Mouse (Mus musculus) common myeloid progenitor, adult 5-6 weeks (primary cell): ENCODE data around the gene Slc31a1. TPM values are rescaled to one million over a fixed set of nuclear protein-coding genes. Genes with fewer than 3 reads are reported as not detected.

Experiments used
- ATAC-seq: replicated peaks from 2 replicates; pipeline ENCODE4 v1.8.0; 2016; ENCODE audit warnings: low read depth, mild to moderate bottlenecking, moderate TSS enrichment, inconsistent platforms; ENCODE audit not compliant: poor library complexity, severe bottlenecking
- total RNA-seq: library from RNA; stranded (forward); fragments of 200-1000, 187-1606 nt; gene quantifications from 2 replicates; pipeline ENCODE4 v1.2.3, GENCODE M21; 2017

Slc31a1 gene
- total RNA-seq = 12.5 and 17.6 TPM in 2 replicates

DNA sequence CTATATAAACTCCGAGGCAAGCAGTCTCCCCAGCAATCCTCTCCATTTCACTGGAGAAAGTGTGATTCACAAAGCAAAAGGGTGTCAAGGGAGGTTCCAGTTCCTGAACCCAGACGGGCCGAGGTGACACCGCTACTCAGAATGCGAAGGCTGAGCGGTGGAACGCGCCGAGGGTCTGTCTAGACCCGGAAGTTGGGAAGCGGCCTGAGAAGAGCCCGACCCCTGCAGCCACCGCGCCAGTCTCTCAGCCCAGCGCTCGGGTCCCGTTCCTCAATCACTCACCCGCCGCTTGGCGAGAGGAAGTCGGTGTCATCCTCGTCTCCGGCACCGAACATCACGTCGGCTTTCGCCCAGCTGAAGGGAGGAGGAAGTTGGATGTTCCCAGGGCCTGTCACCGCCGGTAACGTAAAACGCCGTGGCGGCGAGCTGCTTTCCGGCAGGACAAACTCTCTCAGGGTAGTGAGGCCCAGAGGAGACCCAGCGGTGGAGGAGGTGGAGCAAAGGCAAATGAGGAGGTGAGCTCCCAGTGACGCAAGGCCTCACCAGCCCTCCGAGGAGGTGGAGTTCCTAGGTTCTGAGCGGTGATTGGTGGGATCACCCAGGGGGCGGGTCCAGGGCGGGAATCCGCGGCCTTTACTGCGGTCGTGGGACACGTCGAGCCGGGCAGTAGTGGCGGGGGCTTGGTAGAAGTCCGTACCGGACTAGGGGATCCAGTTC, at the start of gene Slc31a1, which contains the start of gene Fkbp15:
TSS of gene Slc31a1 (plus strand) at position 640 of the 717 bp plus-strand sequence.
TSS of gene Fkbp15 (minus strand) at position 461 of the 717 bp plus-strand sequence.
- ATAC-seq = peak; percentile 93

- no peak for ATAC-seq
Measured at GRCm38 (mm10) chr4:62312821-62313220, 47.7 kb upstream of the Slc31a1 start.

DNA sequence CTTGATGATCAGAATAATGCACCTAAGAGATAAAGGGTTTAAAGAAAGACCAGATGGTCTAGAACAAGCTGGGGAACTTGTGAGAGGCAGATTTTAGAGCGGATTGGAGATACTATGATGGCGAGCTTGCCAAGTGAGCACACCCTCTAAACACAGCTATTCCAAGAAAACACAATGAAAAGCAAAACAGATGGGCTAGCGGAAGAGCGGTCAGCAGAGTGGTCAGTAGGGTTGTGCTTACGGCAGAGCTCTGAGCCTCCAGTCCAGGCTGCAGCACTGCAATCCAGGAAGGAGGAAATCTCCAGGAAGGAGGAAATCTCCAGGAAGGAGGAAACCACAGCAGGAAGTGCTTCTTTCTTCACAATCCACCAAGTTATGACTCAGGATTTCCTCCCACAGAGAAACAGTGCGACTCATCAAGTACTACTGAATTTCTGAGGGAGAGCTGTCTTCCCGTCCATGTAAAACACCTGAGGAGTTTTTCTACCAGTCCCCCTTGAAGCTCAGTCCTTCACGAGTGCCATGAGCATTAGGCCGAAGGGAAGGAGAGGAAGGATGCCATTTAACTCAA, 46.8 kb upstream of the Slc31a1 start:
- ATAC-seq = no peak

- ATAC-seq = no peak
Measured at GRCm38 (mm10) chr4:62314516-62314915, 46.0 kb upstream of the Slc31a1 start.

GRCm38 (mm10) chr4:62316456-62316855, 44.1 kb upstream of the Slc31a1 start:
- 0 out of 2 replicates have a peak, but pooled peaks have one; percentile 29 for ATAC-seq

DNA sequence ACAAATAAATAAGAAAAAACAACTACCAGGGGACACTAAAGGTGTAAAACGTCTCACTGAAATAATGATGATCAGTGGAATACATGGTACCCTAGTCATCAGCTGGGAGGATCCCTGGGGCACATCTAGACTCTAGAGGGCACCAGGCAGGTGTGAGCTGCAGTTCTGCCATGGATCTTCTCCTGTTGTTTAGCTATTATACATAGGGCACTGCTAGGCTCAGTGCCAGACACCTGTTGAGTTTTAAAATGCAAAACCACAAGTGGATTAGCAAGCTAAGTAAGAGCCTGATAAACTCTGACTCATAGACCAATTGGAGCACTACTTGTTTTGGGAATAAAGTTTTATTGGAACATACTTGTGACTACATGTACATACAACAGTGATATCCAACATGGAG, 42.2 kb upstream of the Slc31a1 start:
- ATAC-seq = no peak

DNA sequence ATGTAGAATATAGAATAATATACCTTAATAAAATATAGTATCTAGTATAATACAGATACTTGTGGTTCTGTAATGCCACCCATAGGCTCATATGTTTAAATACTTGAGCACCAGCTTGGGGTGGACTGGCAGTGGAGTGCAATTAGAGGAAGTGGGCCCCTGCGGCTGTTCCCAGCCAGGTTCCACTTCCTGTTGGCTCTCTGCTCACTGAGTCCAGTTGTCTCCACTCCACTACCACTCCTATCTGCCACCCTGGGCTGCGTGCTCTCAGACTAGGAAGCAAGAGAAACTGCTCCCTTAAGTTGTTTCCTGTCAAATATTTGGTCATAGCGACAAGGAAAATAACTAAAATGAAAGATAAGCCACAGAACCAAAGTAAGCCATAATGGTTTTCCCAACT, 37.8 kb upstream of the Slc31a1 start:
- peak; percentile 99 for ATAC-seq

DNA sequence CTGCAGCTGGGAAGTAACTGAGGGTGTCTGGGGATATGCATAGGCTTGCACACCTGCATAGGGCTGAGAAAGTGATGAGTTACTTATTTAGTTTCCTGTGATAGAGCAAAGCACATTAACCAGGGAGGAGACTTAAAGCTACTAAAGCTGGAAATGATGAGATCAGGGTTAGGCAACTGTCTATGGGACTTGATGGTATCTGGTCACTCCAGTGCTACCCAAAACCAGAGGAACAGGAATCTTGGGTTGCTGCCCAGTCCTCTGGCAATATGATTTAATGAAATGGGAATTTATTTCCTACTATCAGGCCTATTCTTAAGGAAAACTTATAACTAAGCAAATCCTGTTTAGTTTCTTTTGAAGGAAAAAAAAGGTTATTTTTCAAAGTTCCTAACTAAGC, 34.4 kb upstream of the Slc31a1 start:
- ATAC-seq = no peak

GRCm38 (mm10) chr4:62328941-62329660, 31.4 kb upstream of the Slc31a1 start:
- ATAC-seq = peak; percentile 69

DNA sequence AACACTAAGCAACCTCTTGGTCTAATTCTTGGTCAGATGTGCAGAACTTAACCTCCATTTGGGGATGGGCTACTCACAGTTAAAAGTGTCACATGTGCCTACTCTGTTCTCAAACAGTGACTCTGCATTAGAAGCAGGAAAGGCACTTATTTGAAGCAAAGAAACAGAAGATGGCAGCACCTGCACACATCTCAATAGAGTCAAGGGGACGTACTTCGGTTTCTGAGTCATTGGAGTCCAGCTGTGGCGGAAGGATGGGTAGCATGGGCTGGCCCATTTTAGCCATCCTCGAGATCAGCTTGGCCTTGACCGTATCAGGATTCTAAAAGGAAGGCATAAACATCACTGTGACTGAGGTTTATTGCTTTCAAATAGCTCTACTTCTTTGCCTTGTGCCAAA, 28.6 kb upstream of the Slc31a1 start:
- no peak for ATAC-seq

DNA sequence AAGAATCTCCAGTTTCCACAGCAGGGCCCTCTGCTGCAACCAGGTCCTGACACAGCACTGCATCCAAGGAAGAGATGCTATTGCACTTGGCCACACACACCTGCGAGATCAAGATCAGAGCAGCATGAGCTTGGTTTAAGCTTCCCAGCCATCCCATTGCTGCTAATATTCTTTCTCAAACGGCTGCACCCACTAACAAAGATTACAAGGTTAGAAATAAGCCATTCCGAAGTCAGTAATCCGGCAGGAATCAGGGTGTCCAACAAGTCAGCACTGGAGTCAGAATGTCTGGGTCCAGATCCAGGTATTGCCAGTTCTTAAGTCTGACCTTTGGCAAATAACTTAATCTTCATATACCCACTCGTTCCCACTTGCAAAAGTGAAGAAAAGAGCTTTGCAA, 22.0 kb upstream of the Slc31a1 start:
- ATAC-seq = no peak

DNA sequence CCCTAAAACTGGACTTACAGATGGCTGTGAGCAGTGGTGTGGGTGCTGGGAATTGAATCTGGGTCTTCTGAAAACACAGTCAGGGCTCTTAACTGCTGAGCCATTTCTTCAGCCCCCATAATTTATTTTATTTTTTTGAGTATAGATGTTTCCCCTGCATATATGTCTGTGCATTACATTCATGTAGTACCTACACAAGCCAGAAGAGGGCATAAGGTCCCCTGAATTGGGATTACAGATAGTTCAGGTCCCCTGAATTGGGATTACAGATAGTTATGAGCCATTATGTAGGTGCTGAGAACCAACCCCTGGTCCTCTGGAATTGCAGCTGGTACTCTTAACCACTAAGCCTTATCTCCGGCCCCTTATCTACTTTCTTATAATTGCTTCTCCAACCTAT, 16.5 kb upstream of the Slc31a1 start:
- peak; percentile 54; the same call in 1 of the 2 replicates for ATAC-seq

DNA sequence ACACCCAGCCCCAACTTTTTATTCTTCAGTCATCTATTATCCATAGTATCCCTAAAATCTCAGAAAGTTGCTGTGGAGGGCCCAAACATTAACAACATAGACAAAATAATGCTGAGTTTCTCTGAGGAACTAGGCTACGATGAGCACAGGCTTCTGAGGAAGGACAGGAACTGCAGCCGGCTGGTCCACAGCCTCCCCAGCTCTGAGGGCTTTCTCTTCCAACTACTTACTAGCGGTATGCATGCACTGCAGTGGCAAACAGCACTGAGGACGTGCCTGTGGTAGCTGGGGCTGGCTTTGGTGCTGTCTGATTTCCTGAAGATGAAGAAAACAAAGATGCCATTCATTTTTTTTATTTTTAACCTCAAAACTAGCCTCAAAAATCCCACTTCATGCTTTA, 14.7 kb upstream of the Slc31a1 start:
- ATAC-seq = no peak

- no peak for ATAC-seq
Measured at GRCm38 (mm10) chr4:62347605-62348328, 12.8 kb upstream of the Slc31a1 start.

DNA sequence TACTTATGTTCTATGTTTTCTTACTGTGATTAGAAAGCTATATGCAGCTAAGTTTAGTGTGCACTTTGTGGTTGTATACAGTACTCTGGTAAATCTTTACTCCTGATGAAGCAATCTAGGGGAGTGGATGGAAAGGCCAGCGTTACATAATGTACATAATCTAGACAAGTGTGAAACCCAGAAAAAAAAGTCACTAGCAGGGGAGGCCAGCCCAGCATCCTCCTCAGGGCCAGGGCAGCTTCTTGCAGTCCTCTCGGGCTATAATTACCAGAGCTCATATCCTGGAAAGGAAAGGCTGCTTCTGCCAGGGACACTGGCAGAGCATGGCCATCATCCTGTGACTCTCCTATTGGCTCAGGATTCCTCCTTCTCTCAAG, 12.2 kb upstream of the Slc31a1 start:
- ATAC-seq = no peak

DNA sequence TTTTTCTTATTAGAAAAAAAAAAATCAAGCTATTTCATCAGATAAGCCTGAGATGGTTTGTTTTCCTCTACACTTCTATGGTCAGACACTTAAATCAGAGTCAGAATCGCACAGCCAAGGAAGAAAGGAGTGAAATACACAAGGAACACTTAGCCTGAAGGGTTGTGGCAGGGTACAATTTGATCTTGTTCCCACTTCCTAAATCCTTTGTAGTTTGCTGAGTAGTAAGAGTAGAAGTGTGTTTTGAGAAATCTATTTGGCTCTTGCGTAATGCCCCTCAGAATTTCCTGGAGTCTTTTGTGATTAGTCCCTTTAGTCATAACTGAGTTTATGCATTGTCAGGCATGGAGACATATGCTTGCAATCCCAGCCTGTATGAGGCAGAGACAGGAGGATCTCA, 11.2 kb upstream of the Slc31a1 start:
- peak; percentile 53 for ATAC-seq

DNA sequence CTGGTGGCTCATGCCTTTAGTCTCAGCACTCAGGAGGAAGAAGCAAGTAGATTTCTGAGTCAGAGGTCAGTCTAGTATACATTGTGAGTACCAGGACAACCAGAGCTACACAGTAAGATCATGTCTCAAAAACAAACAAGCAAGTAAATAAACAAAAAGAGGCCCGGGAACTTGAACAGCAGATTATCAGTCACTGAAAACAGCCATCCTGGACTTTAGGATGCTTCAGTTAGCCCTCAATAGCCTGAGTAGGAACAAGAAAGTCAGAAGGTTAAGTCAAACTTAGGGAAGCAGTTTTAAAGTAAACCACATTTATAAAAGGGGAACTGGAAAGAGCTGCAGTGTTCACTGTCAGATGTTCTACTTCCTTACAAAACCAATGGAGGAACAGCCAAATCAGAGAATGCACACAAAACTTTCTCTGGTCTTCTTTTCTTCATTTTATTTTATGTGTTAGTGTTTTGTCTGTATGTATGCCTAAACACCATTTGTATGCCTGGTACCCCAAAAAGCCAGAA, 2.8 kb upstream of the Slc31a1 start:
- ATAC-seq = peak; percentile 40

DNA sequence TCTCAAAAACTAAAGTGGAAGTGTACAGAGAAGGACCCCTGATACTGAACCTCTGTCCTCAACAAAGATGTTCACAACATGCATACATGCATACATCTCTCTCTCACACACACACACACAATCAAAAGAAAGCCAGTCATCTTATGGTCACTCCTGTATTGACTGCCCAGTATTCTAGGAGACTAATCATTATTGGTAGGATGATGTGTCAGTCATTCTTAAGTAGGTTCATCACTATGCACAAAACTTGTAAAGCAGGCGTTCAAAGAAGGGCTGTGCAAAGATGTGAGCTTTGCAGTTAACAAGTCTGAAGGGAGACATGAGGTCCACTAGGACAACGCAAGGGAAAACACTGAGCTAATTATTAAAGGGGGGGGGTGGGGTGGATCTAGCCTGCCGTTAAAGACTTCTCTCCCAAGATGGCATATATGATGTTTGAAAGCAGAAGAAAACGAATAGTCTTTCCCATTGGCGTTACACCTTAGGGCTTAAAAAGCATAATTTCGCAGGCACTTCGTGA, 1.2 kb upstream of the Slc31a1 start:
- no peak for ATAC-seq

DNA sequence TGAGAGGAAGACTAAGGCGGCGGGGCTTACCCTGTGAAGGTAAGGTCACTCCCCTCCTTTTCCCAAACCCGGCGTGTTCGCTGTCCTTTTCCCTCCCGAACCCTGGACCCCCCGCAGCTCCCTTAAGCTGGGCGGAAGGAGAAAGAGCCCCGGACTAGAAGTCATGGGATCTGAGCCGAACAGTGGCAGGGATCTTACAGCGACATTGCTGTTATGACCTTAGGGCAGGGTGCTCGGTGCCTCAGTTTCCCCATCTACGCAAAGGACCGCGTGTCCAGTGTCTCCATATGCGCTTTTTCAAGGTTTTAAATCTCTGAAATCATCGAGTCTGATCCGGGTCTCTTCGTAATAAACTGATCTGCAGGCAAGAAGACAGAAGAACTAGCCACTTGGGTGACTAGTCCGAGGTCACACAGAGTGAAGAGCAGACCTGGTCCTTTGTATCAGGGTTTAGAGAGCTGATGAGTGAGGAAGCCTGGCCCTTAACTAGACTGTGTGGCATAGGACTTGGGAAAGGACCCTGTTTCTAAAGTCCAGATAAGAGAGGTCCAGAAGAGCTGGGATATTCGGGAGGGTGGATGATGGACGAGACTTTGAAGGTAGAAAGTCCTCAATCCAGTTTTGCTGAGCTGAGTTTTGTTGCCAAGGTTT, 403 bp downstream of the Slc31a1 start:
- ATAC-seq = no peak

DNA sequence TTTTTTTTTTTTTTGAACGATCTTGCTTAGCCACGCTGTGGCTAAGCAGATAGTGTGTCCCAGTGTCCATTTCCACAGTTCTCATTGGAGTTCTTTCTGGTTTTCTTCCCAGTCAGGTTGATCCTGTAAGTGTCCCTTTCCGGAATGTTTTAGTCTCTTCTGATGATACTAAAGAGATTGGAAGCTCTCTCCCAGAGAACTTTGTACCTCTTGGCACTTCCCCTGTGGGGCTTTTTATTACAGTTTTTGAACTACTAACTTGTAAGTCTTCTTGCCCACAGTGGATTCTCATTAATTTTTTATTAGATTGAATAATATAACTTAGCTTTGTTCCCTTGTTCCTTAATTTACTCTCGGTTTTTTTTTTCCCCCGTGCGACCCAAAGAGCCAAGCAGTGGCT, 1.0 kb downstream of the Slc31a1 start:
- no peak for ATAC-seq
